ENCODE assay signal across 8 mouse cellular contexts in genomic region chr1:180763828-180764227, GRCm38 (mm10). TPM values are rescaled to one million over a fixed set of nuclear protein-coding genes. Genes with fewer than 3 reads are reported as not detected.
DNase-seq lines count a peak whose midpoint lies in the region; ATAC-seq lines count a peak whose summit lies in the region.

No protein-coding gene starts in this region.

- H3K9ac ChIP-seq in hindbrain, embryonic 16.5 days (ENCODE audit: low read depth, low read length), result peak overlapping the region; percentile 42

- DNase-seq in R1 (ENCODE audit: low read depth, low spot score), result peak; percentile 90
- peak; percentile 87 to 92 for DNase-seq in cerebellum, postnatal 25 days
- peak; percentile 87 for DNase-seq in gastrocnemius, adult 18-20 months (ENCODE audit: low spot score)
- peak; percentile 86 to 87 for DNase-seq in left cerebral cortex, adult 18-20 months (ENCODE audit: low spot score in 2 of 2)
- peak; percentile 89 to 90 for DNase-seq in lung, postnatal 4 days
- DNase-seq in retina, postnatal 7 days (ENCODE audit: low read depth, low spot score), result peak; percentile 78
- DNase-seq in urinary bladder, adult 2 months (ENCODE audit: low spot score), result peak; percentile 54

- H3K4me1 ChIP-seq in hindbrain, embryonic 16.5 days (ENCODE audit: control insufficient read depth, insufficient read depth, low read depth, low read length), result peaks cover 5% of the 10 kb centered on the region

- H3K27ac ChIP-seq in hindbrain, embryonic 16.5 days (ENCODE audit: low read depth, low read length), result peak overlapping the region; percentile 3

- no peaks in the 10 kb centered on the region for H3K9me3 ChIP-seq in hindbrain, embryonic 16.5 days (ENCODE audit: control insufficient read depth, low read length)

- WGBS in hindbrain, embryonic 16.5 days, result under 1% methylated on average over 11 of the region's 11 CpGs

- peak overlapping the region; percentile 39 for H3K4me3 ChIP-seq in hindbrain, embryonic 16.5 days (ENCODE audit: low read length)

- ATAC-seq in hindbrain, embryonic 16.5 days, result peak; percentile 84

- H3K27me3 ChIP-seq in hindbrain, embryonic 16.5 days (replicated peaks; ENCODE audit: control insufficient read depth, insufficient read depth, low read length), result no peaks in the 10 kb centered on the region

- no peaks in the 10 kb centered on the region for H3K36me3 ChIP-seq in hindbrain, embryonic 16.5 days (ENCODE audit: control insufficient read depth, insufficient read depth, low read length)

- peak overlapping the region; percentile 74 for H3K4me2 ChIP-seq in hindbrain, embryonic 16.5 days (ENCODE audit: low read length)

RNA-seq across cellular contexts. Expression of gene Acbd3, which starts 38.0 kb away (rescaled TPM):
- 10 to 100 TPM; 12.0 to 14.6 TPM for total RNA-seq in gastrocnemius, adult 18-20 months (2021)
- 21.8 and 22.5 TPM in 2 replicates for polyA plus RNA-seq in hindbrain, embryonic 16.5 days (2015; fragmentation: Nextera tagmentation; extraction: Ambion mirVana)
- total RNA-seq in left cerebral cortex, adult 18-20 months (2021), result 10 to 100 TPM; 36.3 to 36.7 TPM
- 35.4 and 36.5 TPM in 2 replicates for polyA plus RNA-seq in urinary bladder, adult 2 months (2012; rRNA removed)

RNA-seq across cellular contexts. Expression of gene H3f3a, which starts 49.9 kb away (rescaled TPM):
- total RNA-seq in gastrocnemius, adult 18-20 months (2021), result 100 to 1,000 TPM; 285 to 302 TPM
- 2,228 and 2,423 TPM in 2 replicates for polyA plus RNA-seq in hindbrain, embryonic 16.5 days (2015; fragmentation: Nextera tagmentation; extraction: Ambion mirVana)
- 100 to 1,000 TPM; 249 to 263 TPM for total RNA-seq in left cerebral cortex, adult 18-20 months (2021)
- 810 and 870 TPM in 2 replicates for polyA plus RNA-seq in urinary bladder, adult 2 months (2012; rRNA removed)

Comparison
In these comparisons a context has a peak if more than half of its experiments do, and no peak if none do; other contexts are left out.
1. Peak in every context shown above with its lines: DNase-seq, ATAC-seq, H3K4me3 ChIP-seq and H3K27ac ChIP-seq.